Mouse (Mus musculus) heart, adult 2 months (tissue): ENCODE results near the gene Ndufc1.

Experiments used
- CTCF ChIP-seq: fragments of 200-600 bp; IDR thresholded peaks from 2 replicates; pipeline ENCODE4 v1.8.1; 2022; ENCODE audit warnings: antibody characterized with exemption, mild to moderate bottlenecking, moderate library complexity
- EP300 ChIP-seq: fragments of 200-500 bp; IDR thresholded peaks from 2 replicates; pipeline ENCODE4 v1.6.1; 2011; ENCODE audit warnings: low read depth, low read length, control low read depth; ENCODE audit not compliant: insufficient read depth

DNA sequence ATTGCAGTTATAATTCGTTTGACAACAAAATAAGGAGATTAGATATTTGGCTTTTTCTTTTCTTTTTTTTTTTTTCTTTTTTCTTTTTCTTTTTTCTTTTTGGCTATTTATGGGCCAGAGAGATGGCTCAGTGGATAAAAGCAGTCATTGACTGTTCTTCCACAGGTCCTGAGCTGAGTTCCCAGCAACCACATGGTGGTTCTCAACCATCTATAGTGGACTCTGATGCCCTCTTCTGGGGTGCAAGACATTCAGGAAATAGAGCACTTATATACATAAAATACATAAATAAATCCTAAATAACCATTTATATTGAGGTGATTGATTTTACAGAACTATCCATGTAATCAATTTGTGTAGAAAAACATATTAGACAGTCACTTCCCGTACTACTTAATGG, 8.7 kb upstream of the Ndufc1 start:
- no peak for TF ChIP-seq CTCF
- TF ChIP-seq EP300 = no peak
